8 mouse cellular contexts compared by ENCODE assay signal in genomic region chr2:105397446-105398211, GRCm38 (mm10). TPM values are rescaled to one million over a fixed set of nuclear protein-coding genes. Genes with fewer than 3 reads are reported as not detected.
DNase-seq lines count a peak whose midpoint lies in the region; ATAC-seq and TF ChIP-seq lines count a peak whose summit lies in the region.

No protein-coding gene starts in this region.

- WGBS in lung, embryonic 14.5 days, result 40% methylated on average over 5 of the region's 5 CpGs
- 24% methylated on average over 5 of the region's 5 CpGs for WGBS in embryonic facial prominence, embryonic 13.5 days
- 55% methylated on average over 5 of the region's 5 CpGs for WGBS in limb, embryonic 10.5 days

- ATAC-seq in lung, embryonic 14.5 days (ENCODE audit: insufficient read depth), result no peak
- ATAC-seq in embryonic facial prominence, embryonic 13.5 days (ENCODE audit: insufficient number of reproducible peaks, insufficient read depth, low FRiP score, low TSS enrichment, low read depth), result no peak

- H3K9me3 ChIP-seq in lung, embryonic 14.5 days (ENCODE audit: low read depth, low read length), result no peaks in the 10 kb centered on the region
- H3K9me3 ChIP-seq in embryonic facial prominence, embryonic 13.5 days, result no peaks in the 10 kb centered on the region
- no peaks in the 10 kb centered on the region for H3K9me3 ChIP-seq in limb, embryonic 10.5 days (replicated peaks)

- TF ChIP-seq CTCF in lung, embryonic 14.5 days (IDR thresholded peaks at IDR 0.05; ENCODE audit: low read depth), result no peak

- peak overlapping the region; percentile 96 for H3K9ac ChIP-seq in lung, embryonic 14.5 days
- H3K9ac ChIP-seq in embryonic facial prominence, embryonic 13.5 days, result peak overlapping the region; percentile 98

- no peak overlapping the region for H3K27ac ChIP-seq in lung, embryonic 14.5 days (ENCODE audit: low read depth)
- H3K27ac ChIP-seq in embryonic facial prominence, embryonic 13.5 days, result peak overlapping the region; percentile 98; the same call in 1 of the 2 replicates
- peak overlapping the region; percentile 98 for H3K27ac ChIP-seq in limb, embryonic 10.5 days

- DNase-seq in lung, embryonic 14.5 days, result no peak
- DNase-seq in lung, postnatal 4 days, result no peak
- no peak for DNase-seq in limb, embryonic 10.5 days (ENCODE audit: low spot score)
- peak; percentile 57 for DNase-seq in retina, postnatal 1 day
- no peak for DNase-seq in testis, postnatal 10 days (ENCODE audit: low spot score)
- DNase-seq in cerebellum, postnatal 10 days, result no peak
- DNase-seq in kidney, postnatal 36 days, result no peak

- peak overlapping the region; percentile 83 for H3K4me3 ChIP-seq in lung, embryonic 14.5 days (ENCODE audit: low read depth, low read length)
- peak overlapping the region; percentile 82 for H3K4me3 ChIP-seq in embryonic facial prominence, embryonic 13.5 days
- peak overlapping the region; percentile 85 for H3K4me3 ChIP-seq in limb, embryonic 10.5 days

- no peaks in the 10 kb centered on the region for H3K27me3 ChIP-seq in lung, embryonic 14.5 days (ENCODE audit: insufficient read depth, low read length)
- H3K27me3 ChIP-seq in embryonic facial prominence, embryonic 13.5 days, result no peaks in the 10 kb centered on the region
- no peaks in the 10 kb centered on the region for H3K27me3 ChIP-seq in limb, embryonic 10.5 days (ENCODE audit: low read depth, poor library complexity, severe bottlenecking)

- H3K4me1 ChIP-seq in lung, embryonic 14.5 days (ENCODE audit: insufficient read depth), result peaks cover 19% of the 10 kb centered on the region
- H3K4me1 ChIP-seq in embryonic facial prominence, embryonic 13.5 days, result peaks cover 34% of the 10 kb centered on the region
- peaks cover 26% of the 10 kb centered on the region for H3K4me1 ChIP-seq in limb, embryonic 10.5 days

- H3K36me3 ChIP-seq in lung, embryonic 14.5 days (ENCODE audit: insufficient read depth), result peaks cover 27% of the 10 kb centered on the region
- peaks cover 31% of the 10 kb centered on the region for H3K36me3 ChIP-seq in embryonic facial prominence, embryonic 13.5 days
- H3K36me3 ChIP-seq in limb, embryonic 10.5 days, result peaks cover 39% of the 10 kb centered on the region

- peak overlapping the region; percentile 65 for H3K4me2 ChIP-seq in lung, embryonic 14.5 days
- peak overlapping the region; percentile 82 for H3K4me2 ChIP-seq in embryonic facial prominence, embryonic 13.5 days

RNA-seq across cellular contexts. Expression of gene Rcn1, which starts 1.5 kb away (rescaled TPM):
- 137 and 138 TPM in 2 replicates for polyA plus RNA-seq in lung, embryonic 14.5 days (2014; fragmentation: Nextera tagmentation; extraction: Ambion mirVana)
- 223 and 238 TPM in 2 replicates for polyA plus RNA-seq in embryonic facial prominence, embryonic 13.5 days (2015; fragmentation: Nextera tagmentation; extraction: Ambion mirVana)
- 96.8 and 116 TPM in 2 replicates for polyA plus RNA-seq in limb, embryonic 10.5 days (2016; fragmentation: Nextera tagmentation; extraction: Ambion mirVana)
